Comparison of ENCODE assay signal across 8 mouse cellular contexts in genomic region chr3:95281216-95282126, GRCm38 (mm10). TPM values are rescaled to one million over a fixed set of nuclear protein-coding genes. Genes with fewer than 3 reads are reported as not detected.
A peak's percentile ranks its signal among the peaks of the same experiment; 100 is the strongest.
DNase-seq lines count a peak whose midpoint lies in the region; ATAC-seq and TF ChIP-seq lines count a peak whose summit lies in the region.

Gene Mindy1, plus strand, starts transcription at chr3:95281345.
Gene Prune1, minus strand, starts transcription at chr3:95282076.

- H3K27ac ChIP-seq in heart, embryonic 11.5 days (ENCODE audit: low read depth, low read length) = peak within 1 kb of the TSS; percentile 98
- H3K27ac ChIP-seq in kidney, embryonic 16.5 days (ENCODE audit: low read length) = peak within 1 kb of the TSS; percentile 99
- peak within 1 kb of the TSS; percentile 97 for H3K27ac ChIP-seq in liver, adult 2 months (replicated peaks; ENCODE audit: insufficient read depth, low read depth, low read length)

- H3K36me3 ChIP-seq in heart, embryonic 11.5 days (ENCODE audit: control insufficient read depth, insufficient read depth, low read length) = no peaks in the 10 kb centered on the region
- H3K36me3 ChIP-seq in kidney, embryonic 16.5 days (ENCODE audit: insufficient read depth, low read length) = no peaks in the 10 kb centered on the region
- no peaks in the 10 kb centered on the region for H3K36me3 ChIP-seq in liver, adult 2 months (ENCODE audit: control insufficient read depth, insufficient read depth, low read length)
- no peaks in the 10 kb centered on the region for H3K36me3 ChIP-seq in myocyte (ENCODE audit: control insufficient read depth, insufficient read depth)
- H3K36me3 ChIP-seq in splenic B cell, adult 2 months (ENCODE audit: control insufficient read depth, insufficient read depth, low read length, poor library complexity, severe bottlenecking) = no peaks in the 10 kb centered on the region

- ATAC-seq in erythroblast, adult 5-6 weeks (replicated peaks; ENCODE audit: low FRiP score, poor library complexity, severe bottlenecking) = peak; percentile 82
- ATAC-seq in heart, embryonic 11.5 days (replicated peaks; ENCODE audit: insufficient number of reproducible peaks, low FRiP score, low TSS enrichment) = peak; percentile 87
- ATAC-seq in kidney, embryonic 16.5 days (ENCODE audit: low FRiP score, low TSS enrichment) = peak; percentile 88

- no peaks in the 10 kb centered on the region for H3K27me3 ChIP-seq in heart, embryonic 11.5 days (ENCODE audit: control insufficient read depth, insufficient read depth, low read length)
- H3K27me3 ChIP-seq in kidney, embryonic 16.5 days (ENCODE audit: insufficient read depth, low read length) = no peaks in the 10 kb centered on the region
- H3K27me3 ChIP-seq in liver, adult 2 months (ENCODE audit: control insufficient read depth, insufficient read depth, low read length) = no peaks in the 10 kb centered on the region
- H3K27me3 ChIP-seq in myocyte (ENCODE audit: control insufficient read depth, insufficient read depth, insufficient read length) = no peaks in the 10 kb centered on the region
- H3K27me3 ChIP-seq in splenic B cell, adult 2 months (ENCODE audit: control insufficient read depth, insufficient read depth, low read length, poor library complexity, severe bottlenecking) = no peaks in the 10 kb centered on the region

- no peaks in the 10 kb centered on the region for H3K9me3 ChIP-seq in heart, embryonic 11.5 days (replicated peaks; ENCODE audit: control insufficient read depth, low read length)
- no peaks in the 10 kb centered on the region for H3K9me3 ChIP-seq in kidney, embryonic 16.5 days (ENCODE audit: low read length)

- TF ChIP-seq POLR2A in liver, adult 2 months (IDR thresholded peaks at IDR 0.05; ENCODE audit: extremely low read depth, insufficient read depth, low read length) = 0 out of 2 replicates have a peak, but pooled peaks have one; percentile 33
- peak; percentile 64 for TF ChIP-seq POLR2A in myocyte (IDR thresholded peaks at IDR 0.05; ENCODE audit: insufficient read length, low read depth)

- TF ChIP-seq CTCF in liver, adult 2 months (IDR thresholded peaks at IDR 0.05; ENCODE audit: low read depth, low read length) = no peak

- H3K9ac ChIP-seq in heart, embryonic 11.5 days (ENCODE audit: low read depth, low read length) = peak within 1 kb of the TSS; percentile 96
- peak within 1 kb of the TSS; percentile 87 for H3K9ac ChIP-seq in kidney, embryonic 16.5 days (replicated peaks; ENCODE audit: low read length)
- H3K9ac ChIP-seq in liver, adult 2 months (ENCODE audit: low read depth, low read length) = peak within 1 kb of the TSS; percentile 92

- H3K4me3 ChIP-seq in heart, embryonic 11.5 days (ENCODE audit: low read depth, low read length) = peak within 1 kb of the TSS; percentile 84
- H3K4me3 ChIP-seq in kidney, embryonic 16.5 days (ENCODE audit: low read length) = peak within 1 kb of the TSS; percentile 73
- H3K4me3 ChIP-seq in liver, adult 2 months (ENCODE audit: insufficient read depth, low read depth, low read length) = peak within 1 kb of the TSS; percentile 92
- peak within 1 kb of the TSS; percentile 84 for H3K4me3 ChIP-seq in myocyte

- peak within 1 kb of the TSS; percentile 71 for H3ac ChIP-seq in myocyte (ENCODE audit: control insufficient read depth, insufficient read length)

- DNase-seq in B cell, adult 2 months = peak; percentile 99
- peak; percentile 99 for DNase-seq in brain, adult 2 months (ENCODE audit: low read depth, low spot score)
- peak; percentile 97 for DNase-seq in liver, adult 2 months (ENCODE audit: extremely low read depth, low read depth, low spot score)
- DNase-seq in splenic B cell, adult 2 months (ENCODE audit: low read depth, low spot score) = peak; percentile 99

- peaks cover 9% of the 10 kb centered on the region for H3K4me1 ChIP-seq in heart, embryonic 11.5 days (ENCODE audit: control insufficient read depth, insufficient read depth, low read length)
- peaks cover 43% of the 10 kb centered on the region for H3K4me1 ChIP-seq in kidney, embryonic 16.5 days (ENCODE audit: insufficient read depth, low read length)
- H3K4me1 ChIP-seq in liver, adult 2 months (ENCODE audit: control insufficient read depth, insufficient read depth, low read length) = peaks cover 32% of the 10 kb centered on the region

- under 1% methylated on average over 53 of the region's 53 CpGs for WGBS in heart, embryonic 11.5 days (ENCODE audit: insufficient replicate concordance)
- WGBS in kidney, embryonic 16.5 days = under 1% methylated on average over 53 of the region's 53 CpGs
- under 1% methylated on average over 53 of the region's 53 CpGs for WGBS in liver, adult 2 months

- H3K79me2 ChIP-seq in liver, adult 2 months (ENCODE audit: control insufficient read depth, insufficient read depth, low read length) = peaks cover 23% of the 10 kb centered on the region; the same call in 1 of the 2 replicates
- peaks cover 30% of the 10 kb centered on the region for H3K79me2 ChIP-seq in myocyte (ENCODE audit: control insufficient read depth, insufficient read depth)

- peak within 1 kb of the TSS; percentile 81 for H3K4me2 ChIP-seq in heart, embryonic 11.5 days
- H3K4me2 ChIP-seq in kidney, embryonic 16.5 days (replicated peaks; ENCODE audit: low read depth, low read length) = peak within 1 kb of the TSS; percentile 80
- H3K4me2 ChIP-seq in myocyte (ENCODE audit: low read depth) = peak within 1 kb of the TSS; percentile 94

TF ChIP-seq in myocyte, 11 proteins besides CTCF, POLR2A, EP300 and RAD21:
- TF ChIP-seq CEBPB (IDR thresholded peaks at IDR 0.05; ENCODE audit: insufficient read depth, poor library complexity, severe bottlenecking) = 0 out of 2 replicates have a peak, but pooled peaks have one; percentile 3
- TF ChIP-seq SRF (IDR thresholded peaks at IDR 0.05; ENCODE audit: control insufficient read depth, insufficient read length, low read depth) = peak; percentile 10
- TF ChIP-seq REST (IDR thresholded peaks at IDR 0.05; ENCODE audit: insufficient read depth, insufficient read length) = no peak
- TF ChIP-seq MYOG (IDR thresholded peaks at IDR 0.05; ENCODE audit: control insufficient read depth in 1 of 3, insufficient read depth in 1 of 3, insufficient read length in 2 of 3, low read depth in 2 of 3) = peak in 1 of 3 experiments; percentile 13
- TF ChIP-seq POLR2AphosphoS2 (IDR thresholded peaks at IDR 0.05; ENCODE audit: insufficient read length, low read depth) = peak; percentile 90
- no peak for TF ChIP-seq TCF12 (IDR thresholded peaks at IDR 0.05; ENCODE audit: insufficient read depth, poor library complexity, severe bottlenecking)
- no peak for TF ChIP-seq TCF3 (IDR thresholded peaks at IDR 0.05; ENCODE audit: insufficient read length, low read depth)

RNA-seq across cellular contexts. Expression of gene Mindy1, which starts in this region (rescaled TPM):
- total RNA-seq in erythroblast, adult 5-6 weeks (2015; ENCODE audit: low replicate concordance) = 23.2 and 27.4 TPM in 2 replicates
- 17.7 and 28.2 TPM in 2 replicates for total RNA-seq in erythroblast, adult 5-6 weeks (2017; ENCODE audit: low replicate concordance)
- 24.3 and 25.1 TPM in 2 replicates for polyA plus RNA-seq in heart, embryonic 11.5 days (2014; fragmentation: Nextera tagmentation; extraction: Ambion mirVana)
- 55.8 and 57.0 TPM in 2 replicates for polyA plus RNA-seq in kidney, embryonic 16.5 days (2015; fragmentation: Nextera tagmentation; extraction: Ambion mirVana)
- total RNA-seq in liver, adult 2 months (2014; rRNA removed) = 56.6 and 63.6 TPM in 2 replicates
- 122 and 137 TPM in 2 replicates for polyA plus RNA-seq in liver, adult 2 months (2012; rRNA removed)
- polyA plus RNA-seq in myocyte (2012; fragmentation: generic; extraction: Trizol) = 33.3 TPM

RNA-seq across cellular contexts. Expression of gene Prune1, which starts in this region (rescaled TPM):
- 3.3 and 7.5 TPM in 2 replicates for total RNA-seq in erythroblast, adult 5-6 weeks (2015; ENCODE audit: low replicate concordance)
- 2.6 and 4.4 TPM in 2 replicates for total RNA-seq in erythroblast, adult 5-6 weeks (2017; ENCODE audit: low replicate concordance)
- 24.7 and 32.2 TPM in 2 replicates for polyA plus RNA-seq in heart, embryonic 11.5 days (2014; fragmentation: Nextera tagmentation; extraction: Ambion mirVana)
- polyA plus RNA-seq in kidney, embryonic 16.5 days (2015; fragmentation: Nextera tagmentation; extraction: Ambion mirVana) = 25.8 and 27.4 TPM in 2 replicates
- 7.6 and 7.8 TPM in 2 replicates for total RNA-seq in liver, adult 2 months (2014; rRNA removed)
- polyA plus RNA-seq in liver, adult 2 months (2012; rRNA removed) = 11.3 and 12.8 TPM in 2 replicates
- 43.1 TPM for polyA plus RNA-seq in myocyte (2012; fragmentation: generic; extraction: Trizol)

Comparison
In these comparisons a context has a peak if more than half of its experiments do, and no peak if none do; other contexts are left out.
1. Peak in every context shown above with its lines: DNase-seq, ATAC-seq, H3K4me3 ChIP-seq and H3K27ac ChIP-seq.